Mouse (Mus musculus) heart, embryonic 12.5 days (tissue): ENCODE measurements at regions not wholly inside any gene's neighbourhood (a gene's known extent, or its start where the extent isn't known, plus 50 kb on each side); places are given as distances from the start of the nearest gene placed in this dataset.

Experiments
- ATAC-seq: fragments of 200-750 bp; cut with Nextera tagmentation; 2 replicates; pipeline ENCODE4 v1.8.0; 2017; ENCODE audit warnings: moderate TSS enrichment, moderate library complexity; ENCODE audit not compliant: insufficient number of reproducible peaks, low FRiP score
- H3K27ac ChIP-seq: fragments of 300-500 bp; sonication (generic); 2 replicates; pipeline ENCODE4 v1.5.1; 2016; ENCODE audit warnings: mild to moderate bottlenecking, moderate library complexity; ENCODE audit not compliant: poor library complexity, severe bottlenecking
- H3K27me3 ChIP-seq: fragments of 300-500 bp; sonication (generic); replicated peaks from 2 replicates; pipeline ENCODE4 v1.6.1; 2016; ENCODE audit warnings: mild to moderate bottlenecking, moderate library complexity
- H3K36me3 ChIP-seq: fragments of 300-500 bp; sonication (generic); 2 replicates; pipeline ENCODE4 v1.6.1; 2016; ENCODE audit warnings: mild to moderate bottlenecking, moderate library complexity
- H3K4me1 ChIP-seq: fragments of 300-500 bp; sonication (generic); replicated peaks from 2 replicates; pipeline ENCODE4 v1.6.1; 2016; ENCODE audit warnings: mild to moderate bottlenecking
- H3K4me2 ChIP-seq: fragments of 300-500 bp; sonication (generic); 2 replicates; pipeline ENCODE4 v1.6.1; 2016; ENCODE audit warnings: mild to moderate bottlenecking, moderate library complexity
- H3K4me3 ChIP-seq: fragments of 300-500 bp; sonication (generic); 2 replicates; pipeline ENCODE4 v1.5.1; 2016; ENCODE audit warnings: mild to moderate bottlenecking
- H3K9ac ChIP-seq: fragments of 300-500 bp; sonication (generic); 2 replicates; pipeline ENCODE4 v1.6.1; 2016; ENCODE audit warnings: mild to moderate bottlenecking, moderate library complexity
- H3K9me3 ChIP-seq: fragments of 300-500 bp; sonication (generic); replicated peaks from 2 replicates; pipeline ENCODE4 v1.6.1; 2016; ENCODE audit warnings: mild to moderate bottlenecking, moderate library complexity
- WGBS: fragments of 180-500 bp; shearing (Covaris S2); methylation state at CpG from one replicate; pipeline ENCODE4 v1.1.7; 2016; 5-methylcytosine and 5-hydroxymethylcytosine counted together

- Histone ChIP-seq H3K4me1 (no peaks in the 10 kb centered on the region), H3K27ac (no peak overlapping the region), H3K36me3 (no peaks in the 10 kb centered on the region), H3K27me3 (no peaks in the 10 kb centered on the region), H3K4me2 (no peak overlapping the region), H3K4me3 (no peak overlapping the region), H3K9ac (no peak overlapping the region), H3K9me3 (no peaks in the 10 kb centered on the region)
- ATAC-seq = no peak
Measured at GRCm38 (mm10) chr12:7537389-7537788, 440.1 kb upstream of the Apob start.

- Histone ChIP-seq H3K4me1 (no peaks in the 10 kb centered on the region), H3K9me3 (no peaks in the 10 kb centered on the region), H3K4me2 (no peak overlapping the region), H3K27ac (no peak overlapping the region), H3K36me3 (no peaks in the 10 kb centered on the region), H3K4me3 (no peak overlapping the region), H3K27me3 (no peaks in the 10 kb centered on the region), H3K9ac (no peak overlapping the region)
- no peak for ATAC-seq
- 45% methylated on average over 8 of the region's 8 CpGs for WGBS
Measured at GRCm38 (mm10) chr12:7543281-7543981, 434.0 kb upstream of the Apob start.

GRCm38 (mm10) chr12:7548759-7549158, 428.7 kb upstream of the Apob start:
- WGBS = 62% methylated on average over 1 of the region's 1 CpGs
- no peak for ATAC-seq

GRCm38 (mm10) chr12:7560245-7560644, 417.2 kb upstream of the Apob start:
- ATAC-seq = no peak
- Histone ChIP-seq H3K27ac (no peak overlapping the region), H3K4me1 (no peaks in the 10 kb centered on the region), H3K36me3 (no peaks in the 10 kb centered on the region), H3K27me3 (no peaks in the 10 kb centered on the region), H3K4me2 (no peak overlapping the region), H3K4me3 (no peak overlapping the region), H3K9ac (no peak overlapping the region), H3K9me3 (no peaks in the 10 kb centered on the region)
- 84% methylated on average over 1 of the region's 1 CpGs for WGBS

More at GRCm38 (mm10) chr12:7548759-7549158, 428.7 kb upstream of the Apob start:
- no peak overlapping the region for H3K27ac ChIP-seq
- no peaks in the 10 kb centered on the region for H3K36me3 ChIP-seq
- H3K9me3 ChIP-seq = no peaks in the 10 kb centered on the region
- H3K4me1 ChIP-seq = 0 out of 2 replicates have a peak, but pooled peaks cover 4% of the 10 kb centered on the region
- no peaks in the 10 kb centered on the region for H3K27me3 ChIP-seq
- no peak overlapping the region for H3K4me2 ChIP-seq
- no peak overlapping the region for H3K9ac ChIP-seq
- no peak overlapping the region for H3K4me3 ChIP-seq

- H3K4me3 ChIP-seq = no peak overlapping the region
- no peak overlapping the region for H3K9ac ChIP-seq
- H3K36me3 ChIP-seq = no peaks in the 10 kb centered on the region
- no peak overlapping the region for H3K4me2 ChIP-seq
- no peaks in the 10 kb centered on the region for H3K27me3 ChIP-seq
- no peaks in the 10 kb centered on the region for H3K9me3 ChIP-seq
- no peak for ATAC-seq
- WGBS = 78% methylated on average over 2 of the region's 2 CpGs
- no peak overlapping the region for H3K27ac ChIP-seq
- H3K4me1 ChIP-seq = no peaks in the 10 kb centered on the region
Measured at GRCm38 (mm10) chr12:7576081-7576480, 401.4 kb upstream of the Apob start.

GRCm38 (mm10) chr12:7587501-7587900, 389.9 kb upstream of the Apob start:
- H3K4me2 ChIP-seq = no peak overlapping the region
- no peak overlapping the region for H3K9ac ChIP-seq
- no peak overlapping the region for H3K27ac ChIP-seq
- no peaks in the 10 kb centered on the region for H3K4me1 ChIP-seq
- no peaks in the 10 kb centered on the region for H3K36me3 ChIP-seq
- no peaks in the 10 kb centered on the region for H3K9me3 ChIP-seq
- no peak overlapping the region for H3K4me3 ChIP-seq
- H3K27me3 ChIP-seq = no peaks in the 10 kb centered on the region
- no peak for ATAC-seq

GRCm38 (mm10) chr12:7611272-7612092, 366.0 kb upstream of the Apob start:
- Histone ChIP-seq H3K9ac (no peak overlapping the region), H3K36me3 (no peaks in the 10 kb centered on the region), H3K27ac (no peak overlapping the region), H3K27me3 (no peaks in the 10 kb centered on the region), H3K4me2 (no peak overlapping the region), H3K4me1 (no peaks in the 10 kb centered on the region), H3K9me3 (no peaks in the 10 kb centered on the region), H3K4me3 (no peak overlapping the region)
- 82% methylated on average over 3 of the region's 3 CpGs for WGBS
- ATAC-seq = no peak

- Histone ChIP-seq H3K27me3 (no peaks in the 10 kb centered on the region), H3K9ac (no peak overlapping the region), H3K4me1 (no peaks in the 10 kb centered on the region), H3K36me3 (no peaks in the 10 kb centered on the region), H3K4me2 (no peak overlapping the region), H3K4me3 (no peak overlapping the region), H3K27ac (no peak overlapping the region), H3K9me3 (no peaks in the 10 kb centered on the region)
- 50% methylated on average over 4 of the region's 4 CpGs for WGBS
- ATAC-seq = no peak
Measured at GRCm38 (mm10) chr12:7636417-7637175, 340.9 kb upstream of the Apob start.

GRCm38 (mm10) chr12:7637629-7638028, 339.8 kb upstream of the Apob start:
- no peak overlapping the region for H3K4me3 ChIP-seq
- WGBS = 74% methylated on average over 4 of the region's 4 CpGs
- ATAC-seq = no peak

GRCm38 (mm10) chr12:7650851-7651250, 326.6 kb upstream of the Apob start:
- H3K27me3 ChIP-seq = no peaks in the 10 kb centered on the region
- no peak for ATAC-seq
- no peaks in the 10 kb centered on the region for H3K4me1 ChIP-seq
- no peak overlapping the region for H3K9ac ChIP-seq
- H3K27ac ChIP-seq = no peak overlapping the region
- H3K4me3 ChIP-seq = no peak overlapping the region
- H3K36me3 ChIP-seq = no peaks in the 10 kb centered on the region
- H3K9me3 ChIP-seq = no peaks in the 10 kb centered on the region
- 77% methylated on average over 3 of the region's 3 CpGs for WGBS
- no peak overlapping the region for H3K4me2 ChIP-seq

More at GRCm38 (mm10) chr12:7637629-7638028, 339.8 kb upstream of the Apob start:
- H3K9ac ChIP-seq = no peak overlapping the region
- no peak overlapping the region for H3K4me2 ChIP-seq
- no peaks in the 10 kb centered on the region for H3K4me1 ChIP-seq
- no peaks in the 10 kb centered on the region for H3K36me3 ChIP-seq
- no peak overlapping the region for H3K27ac ChIP-seq
- no peaks in the 10 kb centered on the region for H3K27me3 ChIP-seq
- H3K9me3 ChIP-seq = no peaks in the 10 kb centered on the region

- Histone ChIP-seq H3K36me3 (no peaks in the 10 kb centered on the region), H3K4me3 (no peak overlapping the region), H3K9me3 (no peaks in the 10 kb centered on the region), H3K27me3 (no peaks in the 10 kb centered on the region), H3K27ac (no peak overlapping the region), H3K4me2 (no peak overlapping the region), H3K4me1 (no peaks in the 10 kb centered on the region), H3K9ac (no peak overlapping the region)
- WGBS = 37% methylated on average over 3 of the region's 3 CpGs
- no peak for ATAC-seq
Measured at GRCm38 (mm10) chr12:7662027-7662426, 315.4 kb upstream of the Apob start.
